Mouse (Mus musculus) heart, embryonic 11.5 days (tissue): ENCODE measurements around the gene Fndc3b. TPM values are rescaled to one million over a fixed set of nuclear protein-coding genes. Genes with fewer than 3 reads are reported as not detected.
A peak's percentile ranks its signal among the peaks of the same experiment; 100 is the strongest.

Source experiments
- ATAC-seq: fragments of 200-750 bp; cut with Nextera tagmentation; replicated peaks from 2 replicates; pipeline ENCODE4 v1.8.0; 2017; ENCODE audit warnings: moderate library complexity; ENCODE audit not compliant: insufficient number of reproducible peaks, low FRiP score, low TSS enrichment
- H3K27ac ChIP-seq: fragments of 300-500 bp; sonication (generic); 2 replicates; pipeline ENCODE4 v1.5.1; 2014; ENCODE audit warnings: mild to moderate bottlenecking, low read depth, low read length
- H3K27me3 ChIP-seq: fragments of 300-500 bp; sonication (generic); 2 replicates; pipeline ENCODE4 v1.6.1; 2014; ENCODE audit warnings: mild to moderate bottlenecking, low read length, mixed read lengths; ENCODE audit not compliant: control insufficient read depth, insufficient read depth
- H3K36me3 ChIP-seq: fragments of 300-500 bp; sonication (generic); 2 replicates; pipeline ENCODE4 v1.6.1; 2014; ENCODE audit warnings: mild to moderate bottlenecking, low read length, moderate library complexity, mixed read lengths; ENCODE audit not compliant: control insufficient read depth, insufficient read depth
- H3K4me1 ChIP-seq: fragments of 300-500 bp; sonication (generic); 2 replicates; pipeline ENCODE4 v1.6.1; 2014; ENCODE audit warnings: low read length; ENCODE audit not compliant: control insufficient read depth, insufficient read depth
- H3K4me2 ChIP-seq: fragments of 300-500 bp; sonication (generic); 2 replicates; pipeline ENCODE4 v1.6.1; 2014; ENCODE audit warnings: mild to moderate bottlenecking, moderate library complexity
- H3K4me3 ChIP-seq: fragments of 300-500 bp; sonication (generic); 2 replicates; pipeline ENCODE4 v1.5.1; 2014; ENCODE audit warnings: low read depth, low read length
- H3K9ac ChIP-seq: fragments of 300-500 bp; sonication (generic); 2 replicates; pipeline ENCODE4 v1.6.1; 2014; ENCODE audit warnings: mild to moderate bottlenecking, low read depth, low read length, moderate library complexity
- H3K9me3 ChIP-seq: fragments of 300-500 bp; sonication (generic); replicated peaks from 2 replicates; pipeline ENCODE4 v1.6.1; 2016; ENCODE audit warnings: low read length; ENCODE audit not compliant: control insufficient read depth
- WGBS: fragments of 180-500 bp; shearing (Covaris S2); extraction: QIAGEN DNeasy Blood & Tissue Kit; methylation state at CpG from one replicate; pipeline ENCODE4 v1.1.7; 2014; ENCODE audit not compliant: insufficient replicate concordance; 5-methylcytosine and 5-hydroxymethylcytosine counted together
- polyA plus RNA-seq: library from polyadenylated mRNA; unstranded; fragments of >200 nt; fragmentation: Nextera tagmentation; extraction: Ambion mirVana; gene quantifications from 2 replicates; pipeline ENCODE4 v1.2.1, GENCODE M21; 2014

The Fndc3b gene
- polyA plus RNA-seq, 1 experiment from 2014 or later = 28.6 TPM

GRCm38 (mm10) chr3:27718829-27719365 is 7.8 kb upstream of the Fndc3b start:
- H3K27me3 ChIP-seq = no peaks in the 10 kb centered on the region
- peaks cover 4% of the 10 kb centered on the region; the same call in 1 of the 2 replicates for H3K4me1 ChIP-seq
- H3K4me3 ChIP-seq = no peak overlapping the region
- H3K9me3 ChIP-seq = no peaks in the 10 kb centered on the region
- no peak for ATAC-seq
- no peak overlapping the region for H3K27ac ChIP-seq
- whole genome bisulfite sequencing = 54% methylated on average over 5 of the region's 5 CpGs
- H3K4me2 ChIP-seq = no peak overlapping the region
- no peaks in the 10 kb centered on the region for H3K36me3 ChIP-seq
- no peak overlapping the region for H3K9ac ChIP-seq

- ATAC-seq = no peak
- Histone ChIP-seq H3K4me3 (no peak overlapping the region), H3K36me3 (no peaks in the 10 kb centered on the region), H3K4me2 (no peak overlapping the region), H3K9me3 (no peaks in the 10 kb centered on the region), H3K4me1 (peaks cover 4% of the 10 kb centered on the region; the same call in 1 of the 2 replicates), H3K27ac (no peak overlapping the region), H3K9ac (no peak overlapping the region), H3K27me3 (no peaks in the 10 kb centered on the region)
- 68% methylated on average over 4 of the region's 4 CpGs for WGBS
Observed at GRCm38 (mm10) chr3:27713971-27714370, 2.9 kb upstream of the Fndc3b start.

- H3K4me1 ChIP-seq = peaks cover 9% of the 10 kb centered on the region
- H3K9ac ChIP-seq = no peak overlapping the region
- no peaks in the 10 kb centered on the region for H3K9me3 ChIP-seq
- WGBS = 64% methylated on average over 6 of the region's 6 CpGs
- H3K4me2 ChIP-seq = no peak overlapping the region
- H3K27ac ChIP-seq = no peak overlapping the region
- no peaks in the 10 kb centered on the region for H3K27me3 ChIP-seq
- H3K4me3 ChIP-seq = no peak overlapping the region
- H3K36me3 ChIP-seq = no peaks in the 10 kb centered on the region
- no peak for ATAC-seq
Observed at GRCm38 (mm10) chr3:27712421-27712820, 1.3 kb upstream of the Fndc3b start.

- Histone ChIP-seq H3K4me3 (peak overlapping the region; percentile 88), H3K9ac (peak overlapping the region; percentile 98), H3K27me3 (no peaks in the 10 kb centered on the region), H3K9me3 (no peaks in the 10 kb centered on the region), H3K27ac (peak overlapping the region; percentile 99), H3K36me3 (no peaks in the 10 kb centered on the region), H3K4me1 (peaks cover 26% of the 10 kb centered on the region), H3K4me2 (peak overlapping the region; percentile 82)
- WGBS = under 1% methylated on average over 78 of the region's 86 CpGs
- ATAC-seq = peak; percentile 80
Observed at GRCm38 (mm10) chr3:27709906-27710647, 1.0 kb downstream of the Fndc3b start.

- ATAC-seq = no peak
- peak overlapping the region; percentile 98 for H3K9ac ChIP-seq
- H3K27me3 ChIP-seq = no peaks in the 10 kb centered on the region
- H3K36me3 ChIP-seq = no peaks in the 10 kb centered on the region
- no peaks in the 10 kb centered on the region for H3K9me3 ChIP-seq
- 2% methylated on average over 22 of the region's 22 CpGs for WGBS
- H3K4me2 ChIP-seq = peak overlapping the region; percentile 82
- peak overlapping the region; percentile 99 for H3K27ac ChIP-seq
- H3K4me3 ChIP-seq = peak overlapping the region; percentile 88
- H3K4me1 ChIP-seq = peaks cover 32% of the 10 kb centered on the region
Observed at GRCm38 (mm10) chr3:27709096-27709905, 1.8 kb downstream of the Fndc3b start.

GRCm38 (mm10) chr3:27708581-27708980 is 2.5 kb downstream of the Fndc3b start:
- 27% methylated on average over 5 of the region's 5 CpGs for WGBS

GRCm38 (mm10) chr3:27705761-27706160 is 5.3 kb downstream of the Fndc3b start:
- H3K27me3 ChIP-seq = no peaks in the 10 kb centered on the region
- 0 out of 2 replicates have a peak, but pooled peaks cover 3% of the 10 kb centered on the region for H3K36me3 ChIP-seq
- WGBS = 66% methylated on average over 6 of the region's 6 CpGs
- H3K9ac ChIP-seq = no peak overlapping the region
- H3K4me3 ChIP-seq = no peak overlapping the region
- peaks cover 33% of the 10 kb centered on the region for H3K4me1 ChIP-seq
- H3K27ac ChIP-seq = no peak overlapping the region
- H3K9me3 ChIP-seq = no peaks in the 10 kb centered on the region
- ATAC-seq = no peak
- H3K4me2 ChIP-seq = no peak overlapping the region

More at GRCm38 (mm10) chr3:27708581-27708980, 2.5 kb downstream of the Fndc3b start:
- H3K27me3 ChIP-seq = no peaks in the 10 kb centered on the region
- peaks cover 32% of the 10 kb centered on the region for H3K4me1 ChIP-seq
- H3K4me2 ChIP-seq = peak overlapping the region; percentile 82
- ATAC-seq = no peak
- no peaks in the 10 kb centered on the region for H3K9me3 ChIP-seq
- H3K36me3 ChIP-seq = no peaks in the 10 kb centered on the region
- peak overlapping the region; percentile 88 for H3K4me3 ChIP-seq
- peak overlapping the region; percentile 98 for H3K9ac ChIP-seq
- H3K27ac ChIP-seq = no peak overlapping the region

GRCm38 (mm10) chr3:27705056-27705455 is 6.1 kb downstream of the Fndc3b start:
- no peak overlapping the region for H3K4me3 ChIP-seq
- ATAC-seq = no peak
- H3K27me3 ChIP-seq = no peaks in the 10 kb centered on the region
- 32% methylated on average over 4 of the region's 4 CpGs for WGBS
- no peak overlapping the region for H3K4me2 ChIP-seq
- no peaks in the 10 kb centered on the region for H3K9me3 ChIP-seq
- H3K36me3 ChIP-seq = 0 out of 2 replicates have a peak, but pooled peaks cover 3% of the 10 kb centered on the region
- H3K27ac ChIP-seq = no peak overlapping the region
- H3K9ac ChIP-seq = no peak overlapping the region
- H3K4me1 ChIP-seq = peaks cover 39% of the 10 kb centered on the region
